Mouse (Mus musculus): ENCODE measurements around the gene Zkscan3.

GRCm38 (mm10) chr13:21362621-21363248 is 39.8 kb downstream of the Zkscan3 start, which contains the start of gene Zscan12:
- TF ChIP-seq CTCF (IDR thresholded peaks at IDR 0.05; ENCODE audit: insufficient read depth, low read length) (no peak), POLR2A (IDR thresholded peaks at IDR 0.05; ENCODE audit: borderline replicate concordance, extremely low read depth, low read depth, low read length) (peak; percentile 86; the same call in 1 of the 2 replicates)
